Mouse (Mus musculus) kidney, embryonic 16.5 days (tissue): ENCODE measurements around the gene Secisbp2l. TPM values are rescaled to one million over a fixed set of nuclear protein-coding genes. Genes with fewer than 3 reads are reported as not detected.
A peak's percentile ranks its signal among the peaks of the same experiment; 100 is the strongest.

Experiments
- ATAC-seq: fragments of 200-750 bp; cut with Nextera tagmentation; 2 replicates; pipeline ENCODE4 v1.8.0; 2017; ENCODE audit warnings: moderate TSS enrichment; ENCODE audit not compliant: low FRiP score, low TSS enrichment
- H3K27ac ChIP-seq: fragments of 300-500 bp; sonication (generic); 2 replicates; pipeline ENCODE4 v1.5.1; 2014; ENCODE audit warnings: low read length
- H3K27me3 ChIP-seq: fragments of 300-500 bp; sonication (generic); 2 replicates; pipeline ENCODE4 v1.6.1; 2014; ENCODE audit warnings: low read length, control low read depth, mixed read lengths; ENCODE audit not compliant: insufficient read depth
- H3K36me3 ChIP-seq: fragments of 300-500 bp; sonication (generic); 2 replicates; pipeline ENCODE4 v1.6.1; 2014; ENCODE audit warnings: low read length, control low read depth, mixed read lengths; ENCODE audit not compliant: insufficient read depth
- H3K4me1 ChIP-seq: fragments of 300-500 bp; sonication (generic); 2 replicates; pipeline ENCODE4 v1.6.1; 2014; ENCODE audit warnings: low read length, control low read depth, mixed read lengths; ENCODE audit not compliant: insufficient read depth
- H3K4me2 ChIP-seq: fragments of 300-500 bp; sonication (generic); replicated peaks from 2 replicates; pipeline ENCODE4 v1.6.1; 2014; ENCODE audit warnings: low read depth, low read length
- H3K4me3 ChIP-seq: fragments of 300-500 bp; sonication (generic); 2 replicates; pipeline ENCODE4 v1.5.1; 2014; ENCODE audit warnings: mild to moderate bottlenecking, low read length
- H3K9ac ChIP-seq: fragments of 300-500 bp; sonication (generic); replicated peaks from 2 replicates; pipeline ENCODE4 v1.6.1; 2014; ENCODE audit warnings: low read length
- H3K9me3 ChIP-seq: fragments of 300-500 bp; sonication (generic); 2 replicates; pipeline ENCODE4 v1.6.1; 2016; ENCODE audit warnings: low read length, control low read depth
- WGBS: fragments of 180-500 bp; shearing (Covaris S2); extraction: QIAGEN DNeasy Blood & Tissue Kit; methylation state at CpG from one replicate; pipeline ENCODE4 v1.1.7; 2014; 5-methylcytosine and 5-hydroxymethylcytosine counted together
- polyA plus RNA-seq: library from polyadenylated mRNA; unstranded; fragments of >200 nt; fragmentation: Nextera tagmentation; extraction: Ambion mirVana; gene quantifications from 2 replicates; pipeline ENCODE4 v1.2.1, GENCODE M21; 2015

Secisbp2l gene
- 18.5 and 19.7 TPM in 2 replicates for polyA plus RNA-seq

DNA sequence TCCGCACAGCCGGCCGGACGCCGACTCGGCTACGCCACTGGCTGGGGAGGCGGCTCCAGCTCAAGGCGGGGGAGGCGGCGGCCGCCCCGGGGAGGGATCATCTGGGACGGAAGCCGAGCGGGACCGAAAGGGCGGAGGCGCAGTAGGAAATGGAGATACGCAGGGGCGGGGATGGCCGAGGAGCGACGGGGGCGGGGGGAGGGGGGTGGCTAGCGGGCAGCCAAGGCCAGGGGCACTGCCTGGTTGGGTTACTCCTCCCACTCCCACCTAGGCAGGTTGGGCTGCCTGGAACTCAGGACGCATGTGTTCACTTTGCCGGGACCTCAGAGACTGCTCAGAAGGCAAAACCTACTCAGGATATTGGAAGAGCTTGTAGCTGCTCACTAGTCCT, at the start of gene Secisbp2l:
Secisbp2l (minus strand) TSS at position 152 of the 391 bp plus-strand sequence.
- no peaks in the 10 kb centered on the region for H3K9me3 ChIP-seq
- peak within 1 kb of the TSS; percentile 62 for H3K4me2 ChIP-seq
- peak; percentile 95 for ATAC-seq
- peak within 1 kb of the TSS; percentile 90 for H3K9ac ChIP-seq
- peak within 1 kb of the TSS; percentile 84 for H3K4me3 ChIP-seq
- peak within 1 kb of the TSS; percentile 81 for H3K27ac ChIP-seq
- no peaks in the 10 kb centered on the region for H3K36me3 ChIP-seq
- peaks cover 33% of the 10 kb centered on the region for H3K4me1 ChIP-seq
- under 1% methylated on average over 19 of the region's 28 CpGs for WGBS
- H3K27me3 ChIP-seq: no peaks in the 10 kb centered on the region

DNA sequence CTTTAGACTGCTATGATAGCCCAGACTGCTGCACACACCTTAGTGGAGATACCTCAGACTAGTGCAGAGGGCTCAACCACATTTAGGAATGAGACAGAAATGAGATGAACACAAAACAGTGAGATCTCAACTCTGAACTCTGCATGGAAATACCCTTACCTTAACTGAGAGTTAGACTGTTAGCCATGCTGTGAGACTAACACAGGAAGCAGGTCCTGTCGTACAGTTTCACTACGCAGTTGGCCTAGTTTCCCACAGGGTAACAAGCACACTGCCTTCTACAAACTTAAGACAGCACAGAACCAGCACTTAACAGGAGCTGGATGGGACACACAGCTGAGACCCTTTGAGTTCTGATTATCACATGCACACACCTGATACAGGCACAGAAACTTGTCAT, 47.3 kb upstream of the Secisbp2l start:
- ATAC-seq: no peak
- WGBS: 90% methylated on average over 2 of the region's 2 CpGs

DNA sequence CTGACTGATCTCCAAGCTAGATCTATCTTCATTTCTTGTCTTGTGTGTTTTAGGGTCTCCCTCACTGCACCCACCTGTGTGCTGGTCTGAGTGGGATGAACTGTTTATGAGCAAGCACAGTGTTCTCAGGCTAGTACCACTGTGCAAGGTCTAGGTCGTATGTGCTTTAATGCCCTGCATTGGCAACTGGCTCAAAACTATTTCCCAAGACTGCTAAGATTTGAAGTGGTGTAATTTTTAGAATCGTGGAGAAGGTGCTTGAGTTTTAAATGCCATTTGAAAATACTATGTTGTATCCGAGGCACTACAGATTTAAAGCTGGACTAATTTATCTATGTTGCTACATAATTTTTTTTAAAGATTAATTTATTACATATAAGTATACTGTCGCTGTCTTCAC, 45.2 kb upstream of the Secisbp2l start:
- no peak for ATAC-seq
- Histone ChIP-seq H3K4me1 (no peaks in the 10 kb centered on the region), H3K4me2 (no peak overlapping the region), H3K9ac (no peak overlapping the region), H3K9me3 (no peaks in the 10 kb centered on the region), H3K27me3 (no peaks in the 10 kb centered on the region), H3K27ac (no peak overlapping the region), H3K4me3 (no peak overlapping the region), H3K36me3 (peaks cover 26% of the 10 kb centered on the region)
- WGBS: 87% methylated on average over 4 of the region's 4 CpGs

More for the DNA sequence above, 47.3 kb upstream of the Secisbp2l start:
- no peak overlapping the region for H3K9ac ChIP-seq
- H3K4me2 ChIP-seq: no peak overlapping the region
- H3K27me3 ChIP-seq: no peaks in the 10 kb centered on the region
- H3K9me3 ChIP-seq: no peaks in the 10 kb centered on the region
- no peak overlapping the region for H3K27ac ChIP-seq
- no peaks in the 10 kb centered on the region for H3K4me1 ChIP-seq
- no peak overlapping the region for H3K4me3 ChIP-seq
- peaks cover 40% of the 10 kb centered on the region for H3K36me3 ChIP-seq

DNA sequence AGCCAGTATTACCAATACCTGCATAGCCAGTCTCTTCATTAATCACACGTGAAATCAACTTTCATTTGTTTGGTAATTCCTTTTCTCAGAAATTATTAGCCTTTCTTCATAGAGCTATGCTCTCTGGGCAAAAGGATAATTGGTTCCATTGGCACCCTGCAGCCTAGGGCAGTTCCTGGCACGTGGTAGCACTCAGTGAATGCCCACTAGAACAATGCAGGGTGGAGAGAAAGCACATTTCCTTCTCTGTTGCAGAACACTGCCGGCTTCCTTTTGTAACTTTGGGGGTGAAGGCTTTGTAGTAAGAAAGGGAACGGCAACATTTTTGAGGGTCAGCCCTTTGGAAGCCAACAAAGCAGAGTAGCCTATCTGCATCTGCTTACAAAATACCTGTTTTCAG, 43.5 kb upstream of the Secisbp2l start:
- no peak for ATAC-seq
- H3K4me2 ChIP-seq: no peak overlapping the region

DNA sequence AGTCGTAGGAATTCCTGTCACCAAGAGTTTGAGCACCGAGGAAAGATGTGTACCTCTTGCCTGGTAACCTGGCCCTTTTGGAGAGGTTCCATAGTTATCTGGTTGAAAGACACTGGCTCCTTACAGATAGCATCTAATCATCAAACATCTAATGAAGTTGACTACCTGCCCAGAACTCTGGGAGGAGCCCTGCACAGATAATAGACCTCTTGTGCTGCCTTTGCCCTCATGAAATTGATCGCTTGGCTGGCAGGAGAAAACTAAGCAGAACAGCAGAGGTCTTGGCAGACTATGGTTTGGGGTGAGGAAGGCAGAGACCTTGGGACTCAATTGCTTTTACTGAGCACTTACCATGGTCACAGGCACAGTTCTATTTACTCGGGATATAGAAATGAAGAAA, 37.7 kb upstream of the Secisbp2l start:
- Histone ChIP-seq H3K27ac (no peak overlapping the region), H3K27me3 (no peaks in the 10 kb centered on the region), H3K4me3 (no peak overlapping the region), H3K4me2 (no peak overlapping the region), H3K9me3 (no peaks in the 10 kb centered on the region), H3K4me1 (no peaks in the 10 kb centered on the region), H3K36me3 (no peaks in the 10 kb centered on the region), H3K9ac (no peak overlapping the region)
- ATAC-seq: no peak
- WGBS: 83% methylated on average over 4 of the region's 4 CpGs

More for the DNA sequence above, 43.5 kb upstream of the Secisbp2l start:
- Histone ChIP-seq H3K4me3 (no peak overlapping the region), H3K36me3 (peaks cover 12% of the 10 kb centered on the region), H3K9me3 (no peaks in the 10 kb centered on the region), H3K9ac (no peak overlapping the region), H3K27ac (no peak overlapping the region), H3K27me3 (no peaks in the 10 kb centered on the region), H3K4me1 (no peaks in the 10 kb centered on the region)
- WGBS: 75% methylated on average over 4 of the region's 4 CpGs

DNA sequence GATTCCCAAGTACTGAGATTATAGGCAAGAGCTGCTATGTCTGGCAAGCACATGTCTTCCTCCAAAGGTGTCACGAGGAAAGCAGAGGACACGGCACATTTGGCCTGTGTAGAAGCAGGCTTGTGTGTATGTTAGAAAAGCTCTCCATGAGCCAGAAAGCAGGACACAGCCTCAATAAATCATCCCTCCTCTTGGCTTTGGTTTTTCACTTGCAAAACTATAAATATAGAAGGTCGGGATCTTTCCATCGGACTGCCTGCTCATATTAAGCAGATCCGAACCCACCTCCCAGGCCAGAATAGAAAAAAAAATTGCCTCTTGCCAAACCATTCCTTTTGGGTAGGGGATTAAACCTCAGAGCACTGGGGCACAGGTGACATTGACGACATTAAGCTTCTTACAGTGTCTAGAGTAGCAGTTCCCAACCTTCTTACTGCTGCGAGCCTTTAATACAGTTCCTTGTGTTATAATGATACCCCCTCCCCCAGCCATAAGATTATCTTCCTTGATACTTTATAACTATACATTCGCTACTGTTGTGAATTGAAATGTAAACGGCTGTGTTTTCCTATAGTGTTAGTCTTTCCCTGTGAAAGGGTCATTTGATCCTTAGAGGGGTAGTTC, 31.4 kb upstream of the Secisbp2l start:
- H3K27me3 ChIP-seq: no peaks in the 10 kb centered on the region
- H3K9me3 ChIP-seq: no peaks in the 10 kb centered on the region
- WGBS: 53% methylated on average over 9 of the region's 9 CpGs
- ATAC-seq: no peak
- H3K9ac ChIP-seq: no peak overlapping the region
- H3K4me3 ChIP-seq: no peak overlapping the region
- no peak overlapping the region for H3K27ac ChIP-seq
- H3K36me3 ChIP-seq: no peaks in the 10 kb centered on the region
- H3K4me1 ChIP-seq: no peaks in the 10 kb centered on the region
- no peak overlapping the region for H3K4me2 ChIP-seq

DNA sequence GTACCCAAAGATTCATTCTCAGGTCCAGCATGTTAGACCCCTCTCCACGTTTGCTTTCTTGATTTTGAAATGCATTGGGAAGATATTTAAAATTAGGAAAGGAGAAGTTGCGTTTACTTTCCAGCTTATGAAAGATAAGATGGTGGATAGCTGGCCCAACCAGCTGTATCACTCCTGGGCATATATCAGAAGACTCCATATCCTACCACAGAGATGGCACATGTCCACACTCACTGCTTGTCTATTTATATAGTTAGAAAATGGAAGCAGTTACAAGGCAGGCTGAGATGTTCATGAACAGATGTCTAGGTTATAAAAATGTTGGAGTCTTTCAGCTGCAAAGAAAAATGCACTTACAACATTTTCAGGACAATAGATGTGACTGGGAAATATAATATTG, 28.7 kb upstream of the Secisbp2l start:
- 87% methylated on average over 2 of the region's 2 CpGs for WGBS
- no peak overlapping the region for H3K9ac ChIP-seq

DNA sequence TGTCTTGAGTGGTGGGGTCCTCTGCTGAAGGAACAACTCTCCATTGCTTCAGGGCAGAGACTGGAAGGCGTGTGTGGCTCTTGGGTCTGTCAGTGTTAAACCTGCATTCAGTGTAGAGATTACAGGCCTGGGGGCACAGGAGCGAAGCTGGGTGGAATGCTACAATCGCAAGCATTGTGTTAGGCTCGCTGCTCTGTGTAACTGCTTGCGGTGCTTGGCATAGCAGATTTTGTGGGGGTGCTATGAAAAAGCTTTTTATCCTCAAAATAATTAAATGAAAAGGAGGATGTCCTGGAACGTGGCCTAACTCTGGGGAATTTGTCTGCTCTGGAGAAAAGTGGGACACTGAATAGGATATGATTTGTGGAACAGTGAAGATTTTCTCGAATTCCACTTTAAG, 26.9 kb upstream of the Secisbp2l start:
- no peak overlapping the region for H3K4me2 ChIP-seq
- H3K36me3 ChIP-seq: no peaks in the 10 kb centered on the region
- 82% methylated on average over 7 of the region's 7 CpGs for whole genome bisulfite sequencing
- no peak overlapping the region for H3K27ac ChIP-seq
- no peak for ATAC-seq
- H3K27me3 ChIP-seq: no peaks in the 10 kb centered on the region
- no peak overlapping the region for H3K4me3 ChIP-seq
- peaks cover 9% of the 10 kb centered on the region; the same call in 1 of the 2 replicates for H3K9me3 ChIP-seq
- H3K9ac ChIP-seq: no peak overlapping the region
- no peaks in the 10 kb centered on the region for H3K4me1 ChIP-seq

More for the DNA sequence above, 28.7 kb upstream of the Secisbp2l start:
- no peak overlapping the region for H3K4me3 ChIP-seq
- ATAC-seq: no peak
- H3K4me2 ChIP-seq: no peak overlapping the region
- no peaks in the 10 kb centered on the region for H3K36me3 ChIP-seq
- no peaks in the 10 kb centered on the region for H3K27me3 ChIP-seq
- peaks cover 3% of the 10 kb centered on the region; the same call in 1 of the 2 replicates for H3K9me3 ChIP-seq
- H3K4me1 ChIP-seq: no peaks in the 10 kb centered on the region
- no peak overlapping the region for H3K27ac ChIP-seq

DNA sequence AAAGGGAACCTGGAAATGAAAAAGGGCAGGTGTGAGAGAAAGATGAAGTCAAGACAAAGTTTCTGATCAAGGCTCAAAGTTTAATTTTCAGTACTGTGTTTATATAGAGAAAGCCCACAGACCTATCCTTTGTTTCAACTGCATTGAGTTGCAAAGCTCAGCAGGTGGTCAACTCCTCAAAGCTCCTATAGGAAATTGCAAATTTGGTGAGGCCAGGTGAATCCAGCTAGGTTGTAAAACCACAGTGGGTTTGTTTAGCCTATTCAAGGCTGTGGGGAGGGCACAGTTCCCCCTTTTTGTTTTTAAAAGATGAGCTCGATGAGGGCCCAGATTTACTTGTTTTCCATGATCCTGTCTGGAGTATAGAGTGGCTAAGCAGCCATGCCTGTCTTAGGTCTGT, 23.2 kb upstream of the Secisbp2l start:
- 48% methylated on average over 1 of the region's 1 CpGs for WGBS
- no peak for ATAC-seq
- Histone ChIP-seq H3K4me2 (no peak overlapping the region), H3K4me3 (no peak overlapping the region), H3K36me3 (no peaks in the 10 kb centered on the region), H3K9me3 (peaks cover 9% of the 10 kb centered on the region; the same call in 1 of the 2 replicates), H3K27ac (no peak overlapping the region), H3K27me3 (no peaks in the 10 kb centered on the region), H3K4me1 (no peaks in the 10 kb centered on the region), H3K9ac (no peak overlapping the region)

DNA sequence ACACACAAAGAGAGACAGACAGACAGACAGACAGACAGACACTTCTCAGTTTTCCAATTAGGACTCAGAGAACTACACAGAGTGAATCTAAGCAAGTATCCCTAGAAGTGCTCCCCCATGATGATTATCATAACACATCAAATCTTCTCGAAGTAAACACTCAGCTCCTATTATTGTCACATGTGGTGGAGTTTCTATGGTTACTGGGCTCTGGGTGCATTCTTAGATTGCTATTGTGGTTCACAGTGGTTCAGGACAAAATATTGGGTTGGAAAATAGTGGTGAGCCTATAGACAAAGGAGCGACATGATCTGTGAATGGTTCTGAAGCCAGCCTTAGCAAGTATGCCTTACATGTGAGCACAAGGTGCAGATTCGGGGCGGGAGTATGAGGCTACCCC, 19.3 kb upstream of the Secisbp2l start:
- no peak overlapping the region for H3K9ac ChIP-seq

More for the DNA sequence above, 19.3 kb upstream of the Secisbp2l start:
- Histone ChIP-seq H3K27me3 (no peaks in the 10 kb centered on the region), H3K4me3 (no peak overlapping the region), H3K36me3 (no peaks in the 10 kb centered on the region), H3K27ac (no peak overlapping the region), H3K9me3 (peaks cover 9% of the 10 kb centered on the region; the same call in 1 of the 2 replicates), H3K4me2 (no peak overlapping the region), H3K4me1 (peaks cover 3% of the 10 kb centered on the region; the same call in 1 of the 2 replicates)
- ATAC-seq: no peak
- WGBS: 89% methylated on average over 4 of the region's 4 CpGs
